Comparison of ENCODE assay signal across 12 mouse cellular contexts in genomic region chr2:38597896-38598295, GRCm38 (mm10). TPM values are rescaled to one million over a fixed set of nuclear protein-coding genes. Genes with fewer than 3 reads are reported as not detected.
A peak's percentile ranks its signal among the peaks of the same experiment; 100 is the strongest.
DNase-seq lines count a peak whose midpoint lies in the region; ATAC-seq and TF ChIP-seq lines count a peak whose summit lies in the region.
"Had no signal": no experiment of that assay in that cellular context is flagged by ENCODE, and none has a peak within 500 bp of the region (broad histone marks: within the 10 kb centered on the region; RNA-seq: fewer than 3 reads in every experiment).

No protein-coding gene starts in this region.

- no peaks in the 10 kb centered on the region for H3K36me3 ChIP-seq in liver, embryonic 11.5 days (ENCODE audit: control insufficient read depth, insufficient read depth, low read length)
- H3K36me3 ChIP-seq in ES-Bruce4 (ENCODE audit: control insufficient read depth, insufficient read depth, low read length, poor library complexity, severe bottlenecking) = peaks cover 11% of the 10 kb centered on the region
- H3K36me3 ChIP-seq in neural tube, embryonic 15.5 days = no peaks in the 10 kb centered on the region
- no peaks in the 10 kb centered on the region for H3K36me3 ChIP-seq in intestine, embryonic 16.5 days (ENCODE audit: control insufficient read depth, insufficient read depth, low read length)

- no peaks in the 10 kb centered on the region for H3K9me3 ChIP-seq in liver, embryonic 11.5 days (ENCODE audit: control insufficient read depth, low read length)
- no peaks in the 10 kb centered on the region for H3K9me3 ChIP-seq in ES-Bruce4 (replicated peaks; ENCODE audit: control insufficient read depth, insufficient read depth, low read length, poor library complexity, severe bottlenecking)
- H3K9me3 ChIP-seq in neural tube, embryonic 15.5 days (replicated peaks) = no peaks in the 10 kb centered on the region
- no peaks in the 10 kb centered on the region for H3K9me3 ChIP-seq in intestine, embryonic 16.5 days (ENCODE audit: control insufficient read depth, low read length)

- H3K4me3 ChIP-seq in gastrocnemius, adult 2 months = no peak overlapping the region
- no peak overlapping the region for H3K4me3 ChIP-seq in liver, embryonic 11.5 days (ENCODE audit: low read depth, low read length)
- no peak overlapping the region for H3K4me3 ChIP-seq in ES-Bruce4 (ENCODE audit: low read depth, low read length)
- no peak overlapping the region for H3K4me3 ChIP-seq in neural tube, embryonic 15.5 days (replicated peaks)
- no peak overlapping the region for H3K4me3 ChIP-seq in intestine, embryonic 16.5 days (ENCODE audit: low read length)

- WGBS in liver, embryonic 11.5 days = 93% methylated on average over 1 of the region's 1 CpGs
- WGBS in neural tube, embryonic 15.5 days = 100% methylated on average over 1 of the region's 1 CpGs
- 97% methylated on average over 1 of the region's 1 CpGs for WGBS in intestine, embryonic 16.5 days

- H3K27ac ChIP-seq in gastrocnemius, adult 2 months = no peak overlapping the region
- H3K27ac ChIP-seq in liver, embryonic 11.5 days (ENCODE audit: low read depth, low read length) = no peak overlapping the region
- no peak overlapping the region for H3K27ac ChIP-seq in ES-Bruce4 (ENCODE audit: insufficient read depth, low read length)
- no peak overlapping the region for H3K27ac ChIP-seq in neural tube, embryonic 15.5 days (replicated peaks)
- no peak overlapping the region for H3K27ac ChIP-seq in intestine, embryonic 16.5 days (ENCODE audit: low read length)

- H3K4me1 ChIP-seq in liver, embryonic 11.5 days (replicated peaks; ENCODE audit: control insufficient read depth, insufficient read depth, low read length) = no peaks in the 10 kb centered on the region
- H3K4me1 ChIP-seq in ES-Bruce4 (ENCODE audit: control insufficient read depth, insufficient read depth, low read length) = no peaks in the 10 kb centered on the region
- peaks cover 22% of the 10 kb centered on the region for H3K4me1 ChIP-seq in neural tube, embryonic 15.5 days
- peaks cover 3% of the 10 kb centered on the region; the same call in 1 of the 2 replicates for H3K4me1 ChIP-seq in intestine, embryonic 16.5 days (ENCODE audit: control insufficient read depth, insufficient read depth, low read length)

- no peaks in the 10 kb centered on the region for H3K27me3 ChIP-seq in liver, embryonic 11.5 days (replicated peaks; ENCODE audit: control insufficient read depth, insufficient read depth, low read length)
- no peaks in the 10 kb centered on the region for H3K27me3 ChIP-seq in ES-Bruce4 (ENCODE audit: control insufficient read depth, insufficient read depth, low read length, poor library complexity, severe bottlenecking)
- no peaks in the 10 kb centered on the region for H3K27me3 ChIP-seq in neural tube, embryonic 15.5 days (replicated peaks)
- H3K27me3 ChIP-seq in intestine, embryonic 16.5 days (replicated peaks; ENCODE audit: control insufficient read depth, insufficient read depth, low read length) = no peaks in the 10 kb centered on the region

- H3K4me2 ChIP-seq in liver, embryonic 11.5 days = no peak overlapping the region
- H3K4me2 ChIP-seq in neural tube, embryonic 15.5 days = no peak overlapping the region
- H3K4me2 ChIP-seq in intestine, embryonic 16.5 days (ENCODE audit: low read depth, low read length) = no peak overlapping the region

- no peak for TF ChIP-seq EP300 in ES-Bruce4 (IDR thresholded peaks at IDR 0.05; ENCODE audit: insufficient read depth, low read depth, low read length)

- TF ChIP-seq POLR2A in ES-Bruce4 (IDR thresholded peaks at IDR 0.05; ENCODE audit: insufficient read depth, low read length) = no peak

- intact Hi-C loops in gastrocnemius, adult 2 months (cut with DNase I) = no loop called here

- no peak overlapping the region for H3K9ac ChIP-seq in liver, embryonic 11.5 days (ENCODE audit: low read depth, low read length)
- no peak overlapping the region for H3K9ac ChIP-seq in ES-Bruce4 (ENCODE audit: low read depth, poor library complexity, severe bottlenecking)
- no peak overlapping the region for H3K9ac ChIP-seq in neural tube, embryonic 15.5 days (replicated peaks)
- no peak overlapping the region for H3K9ac ChIP-seq in intestine, embryonic 16.5 days (ENCODE audit: low read depth, low read length)

- TF ChIP-seq CTCF in gastrocnemius, adult 2 months (IDR thresholded peaks at IDR 0.05) = peak; percentile 37; the same call in 1 of the 2 replicates
- TF ChIP-seq CTCF in ES-Bruce4 (IDR thresholded peaks at IDR 0.05; ENCODE audit: low read depth, low read length) = peak; percentile 35

- ATAC-seq in liver, embryonic 11.5 days (replicated peaks; ENCODE audit: low FRiP score) = no peak
- ATAC-seq in inflammation-experienced regulatory T-cells, adult 6 months = peak; percentile 48
- ATAC-seq in neural tube, embryonic 15.5 days (ENCODE audit: low FRiP score) = no peak
- ATAC-seq in intestine, embryonic 16.5 days = no peak

- DNase-seq in gastrocnemius, adult 2 months = no peak
- DNase-seq in gastrocnemius, adult 18-20 months (ENCODE audit: low spot score) = no peak
- peak; percentile 36 for DNase-seq in liver
- no peak for DNase-seq in liver, embryonic 11.5 days (ENCODE audit: low spot score)
- DNase-seq: embryo, embryonic 11 days; gastrocnemius, postnatal 14 days; heart, postnatal 14 days; thymus, adult 2 months had no signal

RNA-seq across cellular contexts. Expression of gene Psmb7, which starts 46.0 kb away (rescaled TPM):
- total RNA-seq in gastrocnemius, adult 2 months (2021) = 100 to 1,000 TPM; 295 to 298 TPM
- 100 to 1,000 TPM; 301 to 309 TPM for total RNA-seq in gastrocnemius, adult 18-20 months (2021)
- 271 and 282 TPM in 2 replicates for polyA plus RNA-seq in liver, embryonic 11.5 days (2014; fragmentation: Nextera tagmentation; extraction: Ambion mirVana)
- 306 and 309 TPM in 2 replicates for polyA plus RNA-seq in ES-Bruce4 (2011; ENCODE audit: insufficient read depth, insufficient read length, low read depth, missing spikeins)
- 100 to 1,000 TPM in 2 of 3 experiments, 10 to 100 TPM in 1; 89.2 to 158 (median 118) TPM for polyA plus RNA-seq in inflammation-experienced regulatory T-cells, adult 6 months (2017; shearing (Covaris generic))
- 283 and 284 TPM in 2 replicates for polyA plus RNA-seq in neural tube, embryonic 15.5 days (2015; fragmentation: Nextera tagmentation; extraction: Ambion mirVana)
- 214 and 234 TPM in 2 replicates for polyA plus RNA-seq in intestine, embryonic 16.5 days (2015; fragmentation: Nextera tagmentation; extraction: Ambion mirVana)
